Mouse (Mus musculus): ENCODE measurements around the gene Tspan11.

Gene Tspan11

GRCm38 (mm10) chr6:127879472-127879871 lies 7.9 kb upstream of the Tspan11 start:
- no peak for DNase-seq

GRCm38 (mm10) chr6:127886916-127887315 lies 473 bp upstream of the Tspan11 start:
- no peak for DNase-seq

DNA sequence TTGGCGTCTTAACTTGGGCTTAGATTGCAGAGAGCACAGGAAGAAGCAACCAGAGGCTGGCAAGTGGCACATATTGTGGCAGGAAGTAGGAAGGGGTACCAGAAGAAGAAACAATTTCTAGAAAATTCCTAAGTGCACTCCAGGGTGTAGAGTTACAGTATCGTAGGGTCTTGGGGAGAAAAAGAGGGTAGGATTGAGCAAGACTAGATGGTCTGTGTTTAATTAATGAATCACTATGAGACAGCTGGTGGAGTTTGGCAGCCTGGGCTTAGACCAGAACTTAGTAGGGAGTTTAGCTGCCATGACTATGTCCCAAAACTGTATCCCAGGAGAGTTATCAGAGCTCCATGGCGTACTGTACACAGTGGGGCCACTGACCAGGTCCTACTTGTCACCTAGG lies 1.2 kb downstream of the Tspan11 start:
- no peak for DNase-seq

DNA sequence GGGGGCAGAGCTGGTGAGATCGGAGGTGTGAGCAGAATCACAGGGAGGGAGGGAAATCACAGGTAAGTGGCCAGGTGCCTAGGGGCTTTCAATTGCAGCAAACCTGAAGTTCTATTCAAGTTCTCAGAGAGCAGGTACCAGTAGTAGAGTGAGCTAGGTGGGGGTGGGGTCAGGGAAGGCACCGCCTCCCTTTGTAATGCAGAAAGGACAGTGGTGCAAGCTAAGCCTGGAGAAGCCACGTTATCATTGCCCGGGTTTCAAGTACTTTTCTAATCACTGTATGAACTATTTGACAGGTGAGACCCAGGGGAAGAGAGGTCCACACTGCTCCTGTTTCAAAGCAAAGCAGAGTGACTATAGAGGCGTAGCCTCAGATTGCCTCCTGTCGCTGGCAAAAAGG lies 6.2 kb downstream of the Tspan11 start:
- DNase-seq: no peak

GRCm38 (mm10) chr6:127894999-127895398 lies 7.6 kb downstream of the Tspan11 start:
- no peak for DNase-seq

DNA sequence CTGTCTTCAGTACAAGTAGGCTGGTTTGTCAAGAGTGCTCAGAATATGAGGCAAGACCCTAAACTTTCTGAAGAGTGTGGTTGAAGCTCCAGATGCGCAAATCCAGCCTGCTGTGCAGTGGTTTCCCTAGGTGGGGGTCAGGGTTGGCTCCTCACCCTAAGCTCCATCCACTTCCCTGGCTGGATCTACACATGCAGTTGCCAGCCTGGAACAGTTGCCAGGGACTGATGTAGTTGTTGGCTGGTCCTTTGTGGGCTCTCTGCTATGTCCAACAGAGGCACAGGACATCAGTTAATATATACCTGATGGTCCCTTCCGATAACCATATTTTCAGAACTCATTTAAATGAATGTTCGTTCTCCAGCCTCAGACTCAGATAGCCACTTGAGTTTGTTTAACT lies 9.0 kb downstream of the Tspan11 start:
- no peak for DNase-seq

GRCm38 (mm10) chr6:127897342-127897741 lies 10.0 kb downstream of the Tspan11 start:
- DNase-seq: no peak

GRCm38 (mm10) chr6:127900062-127900461 lies 12.7 kb downstream of the Tspan11 start:
- no peak for DNase-seq

DNA sequence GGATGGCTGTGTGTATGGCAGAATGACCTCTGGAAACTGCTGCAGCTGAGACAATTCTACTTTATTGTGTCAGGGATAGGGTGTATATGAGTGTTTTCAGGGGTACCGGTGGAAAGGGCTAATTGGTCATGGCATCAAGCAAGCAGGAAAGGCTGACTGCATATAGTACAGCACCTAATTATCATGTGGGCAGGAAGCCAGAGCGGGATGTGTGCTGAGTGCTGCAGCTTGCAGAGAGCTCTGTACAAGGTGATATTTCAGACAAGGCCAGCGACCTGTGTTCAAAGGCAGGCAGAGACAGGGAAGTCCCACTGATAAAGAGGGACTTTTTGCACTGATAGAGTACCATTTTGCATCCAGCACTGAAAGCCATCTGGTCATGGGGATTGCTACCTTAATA lies 13.9 kb downstream of the Tspan11 start:
- DNase-seq: no peak

DNA sequence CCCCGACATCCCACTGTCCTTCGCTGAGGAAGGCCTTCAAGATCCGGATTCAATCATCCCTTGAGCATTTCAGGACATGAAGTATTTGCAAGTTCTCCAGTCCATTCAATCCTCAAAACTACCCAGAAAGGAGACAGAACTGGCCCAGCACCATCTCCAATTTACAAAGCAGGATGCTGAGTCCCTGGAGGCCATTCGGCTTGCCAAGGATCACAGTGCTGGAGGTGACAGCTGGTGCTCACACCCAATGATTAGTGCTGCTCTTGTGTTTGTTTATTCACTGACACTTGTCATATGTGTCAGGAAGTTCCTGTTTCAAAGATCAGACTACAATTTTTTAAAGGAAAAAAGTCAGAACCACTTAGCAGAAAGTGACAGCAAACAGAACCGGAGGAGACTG lies 14.3 kb downstream of the Tspan11 start:
- no peak for DNase-seq

GRCm38 (mm10) chr6:127902559-127902958 lies 15.2 kb downstream of the Tspan11 start:
- no peak for DNase-seq

- no peak for DNase-seq
Observed at GRCm38 (mm10) chr6:127910638-127911037, 23.2 kb downstream of the Tspan11 start.

- no peak for DNase-seq
Observed at GRCm38 (mm10) chr6:127911687-127912086, 24.3 kb downstream of the Tspan11 start.

- DNase-seq: no peak
Observed at GRCm38 (mm10) chr6:127912938-127913337, 25.5 kb downstream of the Tspan11 start.

GRCm38 (mm10) chr6:127916993-127917392 lies 29.6 kb downstream of the Tspan11 start:
- no peak for DNase-seq

DNA sequence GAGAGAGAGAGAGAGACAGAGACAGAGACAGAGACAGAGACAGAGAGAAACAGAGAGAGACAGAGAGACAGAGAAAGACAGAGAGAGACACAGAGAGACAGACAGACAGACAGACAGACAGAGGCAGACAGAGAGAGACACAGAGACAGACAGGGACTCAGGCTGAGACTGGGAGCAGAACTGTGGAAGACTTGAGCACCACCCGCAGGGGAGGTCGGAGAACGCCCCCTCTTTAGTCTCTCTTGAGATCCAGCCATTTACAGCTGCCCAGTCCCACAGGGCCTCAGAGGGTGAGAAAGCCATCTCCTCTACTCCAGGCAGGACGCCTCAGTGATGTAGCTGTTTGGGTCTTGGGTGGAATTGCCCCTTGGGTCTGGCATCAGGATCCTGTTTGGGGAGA lies 30.3 kb downstream of the Tspan11 start:
- DNase-seq: no peak

GRCm38 (mm10) chr6:127919491-127919890 lies 32.1 kb downstream of the Tspan11 start:
- no peak for DNase-seq

DNA sequence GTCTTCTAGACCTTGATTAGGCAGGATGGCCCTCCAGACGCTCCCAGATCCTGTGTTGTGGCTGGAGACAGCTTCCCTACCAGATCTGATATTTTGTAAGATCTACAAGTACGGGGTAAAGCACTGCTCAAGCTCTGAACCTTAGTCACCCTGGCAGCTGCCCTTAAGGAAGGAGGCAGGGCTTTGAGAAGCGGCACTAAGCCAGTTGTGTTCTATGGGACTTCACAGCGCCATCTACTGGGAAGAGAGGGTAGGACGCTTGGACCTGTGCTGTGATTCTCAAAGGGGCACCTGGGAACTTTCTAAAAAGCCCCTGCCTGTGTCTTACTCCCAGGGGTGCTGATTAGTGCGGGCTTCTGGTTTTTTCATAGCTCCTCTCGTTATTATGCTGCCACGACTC lies 33.3 kb downstream of the Tspan11 start:
- peak; percentile 53 for DNase-seq

- no peak for DNase-seq
Observed at GRCm38 (mm10) chr6:127921996-127922395, 34.6 kb downstream of the Tspan11 start.

DNA sequence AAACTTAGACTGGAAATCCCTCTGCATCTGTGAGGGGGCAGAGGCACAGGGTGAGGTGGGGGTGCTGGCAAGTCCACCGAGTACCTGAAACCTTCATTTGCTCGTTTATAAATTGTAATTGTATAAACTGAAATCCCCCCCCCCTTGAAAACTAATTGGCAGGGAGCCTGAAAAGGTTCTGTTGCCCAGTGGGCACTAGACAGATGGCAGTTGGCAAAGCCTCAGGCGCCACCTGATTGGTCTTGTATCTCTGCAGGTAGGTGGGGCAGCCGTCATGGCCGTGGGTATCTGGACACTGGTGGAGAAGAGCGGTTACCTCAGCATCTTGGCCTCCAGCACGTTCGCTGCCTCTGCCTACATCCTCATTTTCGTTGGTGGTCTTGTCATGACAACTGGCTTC lies 35.9 kb downstream of the Tspan11 start:
- DNase-seq: no peak

GRCm38 (mm10) chr6:127924750-127925149 lies 37.4 kb downstream of the Tspan11 start:
- peak; percentile 26 for DNase-seq

DNA sequence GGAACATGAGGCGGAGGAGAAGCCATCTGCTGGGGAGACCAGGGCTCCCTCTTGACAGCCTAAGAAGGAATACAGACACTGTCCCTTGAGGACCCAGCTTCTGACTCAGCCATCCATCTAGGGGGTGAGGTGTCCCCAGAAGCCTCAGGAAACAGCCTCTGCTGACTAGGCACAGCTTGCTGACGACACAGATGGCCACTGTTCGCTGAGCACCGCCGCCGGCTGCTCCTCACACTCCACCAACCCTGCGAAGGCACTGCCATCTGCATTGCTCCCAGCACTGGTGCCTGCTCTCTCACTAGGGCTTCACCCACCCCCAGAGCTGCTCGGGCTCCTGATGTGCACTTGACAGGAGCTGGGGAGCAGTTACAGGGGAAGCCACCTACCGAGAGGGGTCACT lies 38.5 kb downstream of the Tspan11 start:
- DNase-seq: peak; percentile 26

GRCm38 (mm10) chr6:127928682-127929081 lies 41.3 kb downstream of the Tspan11 start:
- no peak for DNase-seq

DNA sequence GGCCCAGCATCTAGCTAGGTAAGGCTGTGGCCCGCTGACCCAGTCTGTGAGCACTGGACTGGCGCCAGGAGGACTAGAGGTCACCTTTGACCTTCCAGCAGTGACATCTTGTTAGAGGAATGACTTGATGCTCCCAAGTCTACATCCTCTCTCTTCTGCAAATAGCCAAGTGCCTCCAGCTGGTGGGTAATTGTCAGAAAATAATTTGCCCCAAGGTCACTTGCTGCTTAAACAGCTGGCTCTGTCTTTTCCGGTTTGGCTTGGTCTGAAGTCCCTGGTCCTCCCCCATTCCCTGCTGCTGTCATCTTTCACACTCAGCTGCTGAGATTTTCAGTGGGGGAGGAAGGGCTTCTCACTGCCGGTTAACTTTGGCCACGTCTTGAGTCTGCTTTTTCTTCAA lies 45.3 kb downstream of the Tspan11 start:
- DNase-seq: no peak

- DNase-seq: no peak
Observed at GRCm38 (mm10) chr6:127933841-127934240, 46.5 kb downstream of the Tspan11 start.

DNA sequence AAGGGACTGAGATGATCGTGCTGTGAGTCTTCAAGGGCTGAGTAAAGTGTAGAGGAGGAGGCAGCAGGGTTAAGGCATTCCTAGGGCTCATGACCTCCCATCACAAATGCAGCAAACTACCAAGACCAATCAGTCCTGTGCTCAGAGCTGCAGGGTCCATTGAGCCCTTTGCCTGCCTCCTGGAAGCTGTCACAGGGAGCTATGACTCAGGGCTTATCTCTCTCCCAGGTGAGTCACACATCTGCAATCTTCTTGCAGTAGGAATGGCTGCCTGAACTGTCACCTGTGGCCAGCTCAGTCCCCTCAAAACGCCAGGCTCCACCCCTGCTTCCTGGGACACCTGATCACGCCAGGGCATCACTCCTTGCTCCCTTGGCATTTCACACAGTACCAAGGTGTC lies 47.7 kb downstream of the Tspan11 start:
- DNase-seq: no peak

All from cerebellum, adult 9-11 months (tissue).